Mouse (Mus musculus) midbrain, postnatal 0 days (tissue): ENCODE data around the gene Kmt5a. TPM values are rescaled to one million over a fixed set of nuclear protein-coding genes. Genes with fewer than 3 reads are reported as not detected.

ENCODE experiments used
- ATAC-seq: fragments of 200-750 bp; cut with Nextera tagmentation; 2 replicates; pipeline ENCODE4 v1.8.0; 2017; ENCODE audit warnings: moderate number of reproducible peaks, mild to moderate bottlenecking, moderate TSS enrichment, moderate library complexity; ENCODE audit not compliant: low FRiP score
- DNase-seq: peaks from one replicate; pipeline ENCODE4 v3.0.0-alpha.2; 2015; ENCODE audit warnings: low spot score
- H3K27ac ChIP-seq: fragments of 300-500 bp; sonication (generic); 2 replicates; pipeline ENCODE4 v1.5.1; 2014; ENCODE audit warnings: low read depth, mild to moderate bottlenecking, low read length, mixed read lengths
- H3K27me3 ChIP-seq: fragments of 300-500 bp; sonication (generic); 2 replicates; pipeline ENCODE4 v1.6.1; 2014; ENCODE audit warnings: low read length, control low read depth, mixed read lengths; ENCODE audit not compliant: insufficient read depth
- H3K36me3 ChIP-seq: fragments of 300-500 bp; sonication (generic); 2 replicates; pipeline ENCODE4 v1.6.1; 2014; ENCODE audit warnings: low read length, control low read depth, mixed read lengths; ENCODE audit not compliant: insufficient read depth
- H3K4me1 ChIP-seq: fragments of 300-500 bp; sonication (generic); 2 replicates; pipeline ENCODE4 v1.6.1; 2014; ENCODE audit warnings: mild to moderate bottlenecking, control low read depth, antibody characterized with exemption, low read length, mixed read lengths; ENCODE audit not compliant: insufficient read depth
- H3K4me2 ChIP-seq: fragments of 300-500 bp; sonication (generic); 2 replicates; pipeline ENCODE4 v1.6.1; 2014; ENCODE audit warnings: low read depth, mild to moderate bottlenecking, low read length, mixed read lengths; ENCODE audit not compliant: poor library complexity, severe bottlenecking
- H3K4me3 ChIP-seq: fragments of 300-500 bp; sonication (generic); 2 replicates; pipeline ENCODE4 v1.5.1; 2014; ENCODE audit warnings: low read depth, mild to moderate bottlenecking, low read length, moderate library complexity
- H3K9ac ChIP-seq: fragments of 300-500 bp; sonication (generic); replicated peaks from 2 replicates; pipeline ENCODE4 v1.6.1; 2014; ENCODE audit warnings: mild to moderate bottlenecking, low read length, moderate library complexity, mixed read lengths; ENCODE audit not compliant: poor library complexity, severe bottlenecking
- H3K9me3 ChIP-seq: fragments of 300-500 bp; sonication (generic); 2 replicates; pipeline ENCODE4 v1.6.1; 2016; ENCODE audit warnings: low read length, control low read depth
- CTCF ChIP-seq: IDR thresholded peaks from 2 replicates; pipeline ENCODE4 v1.5.1; 2016; ENCODE audit warnings: antibody characterized with exemption, mild to moderate bottlenecking
- WGBS: fragments of 180-500 bp; shearing (Covaris S2); extraction: QIAGEN DNeasy Blood & Tissue Kit; methylation state at CpG from one replicate; pipeline ENCODE4 v1.1.7; 2014; 5-methylcytosine and 5-hydroxymethylcytosine counted together
- polyA plus RNA-seq: library from polyadenylated mRNA; unstranded; fragments of >200 nt; fragmentation: Nextera tagmentation; extraction: Ambion mirVana; gene quantifications from 2 replicates; pipeline ENCODE4 v1.2.1, GENCODE M21; 2015
- total RNA-seq: library from RNA; depleted of rRNA; stranded (reverse); fragments of >200 nt; gene quantifications from 2 replicates; pipeline ENCODE4 v1.2.3, GENCODE M21; 2014

The Kmt5a gene
- total and polyA plus RNA-seq, 2 experiments from 2014 or later = 15.3 to 39.0 TPM

GRCm38 (mm10) chr5:124432398-124433012 lies 7.2 kb upstream of the Kmt5a start:
- Histone ChIP-seq H3K9ac (no peak overlapping the region), H3K9me3 (no peaks in the 10 kb centered on the region), H3K27me3 (no peaks in the 10 kb centered on the region), H3K4me2 (no peak overlapping the region), H3K4me1 (no peaks in the 10 kb centered on the region), H3K27ac (no peak overlapping the region), H3K36me3 (no peaks in the 10 kb centered on the region), H3K4me3 (no peak overlapping the region)
- no peak for ATAC-seq
- peak; percentile 77 for DNase-seq
- peak; percentile 86 for TF ChIP-seq CTCF

DNA sequence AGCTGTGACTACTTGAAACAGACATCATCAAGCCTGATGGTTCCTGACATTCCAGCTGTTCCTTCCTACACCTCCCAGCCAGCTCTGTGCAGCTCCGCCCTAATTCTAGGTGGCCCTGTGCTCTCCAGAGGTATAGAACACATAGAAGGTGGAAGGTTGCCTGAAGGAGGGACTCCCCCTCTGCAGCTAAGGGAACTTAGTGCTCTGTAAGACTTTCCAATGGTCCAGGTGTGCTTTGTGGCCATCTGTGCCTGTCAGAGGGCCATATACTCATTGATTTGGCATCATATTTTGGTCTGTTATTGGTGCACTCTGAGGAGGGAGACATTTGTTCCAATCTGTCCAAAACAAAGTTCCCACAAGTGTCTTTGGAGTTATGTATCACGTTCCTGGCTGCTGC lies 6.7 kb upstream of the Kmt5a start:
- no peak for ATAC-seq
- Histone ChIP-seq H3K9me3 (no peaks in the 10 kb centered on the region), H3K4me2 (no peak overlapping the region), H3K27ac (no peak overlapping the region), H3K27me3 (no peaks in the 10 kb centered on the region), H3K4me3 (no peak overlapping the region), H3K4me1 (no peaks in the 10 kb centered on the region), H3K9ac (no peak overlapping the region), H3K36me3 (no peaks in the 10 kb centered on the region)
- TF ChIP-seq CTCF = no peak
- DNase-seq = no peak
- WGBS = 86% methylated on average over 2 of the region's 2 CpGs

- Histone ChIP-seq H3K27ac (no peak overlapping the region), H3K4me2 (no peak overlapping the region), H3K4me3 (no peak overlapping the region), H3K27me3 (no peaks in the 10 kb centered on the region), H3K4me1 (0 out of 2 replicates have a peak, but pooled peaks cover 5% of the 10 kb centered on the region), H3K9ac (no peak overlapping the region), H3K9me3 (no peaks in the 10 kb centered on the region), H3K36me3 (no peaks in the 10 kb centered on the region)
- ATAC-seq (no peak), DNase-seq (no peak)
- WGBS = 88% methylated on average over 5 of the region's 5 CpGs
- TF ChIP-seq CTCF = peak; percentile 37
Observed at GRCm38 (mm10) chr5:124438229-124438628, 1.5 kb upstream of the Kmt5a start.

- TF ChIP-seq CTCF = no peak
- 67% methylated on average over 5 of the region's 5 CpGs for WGBS
Observed at GRCm38 (mm10) chr5:124438746-124439145, 984 bp upstream of the Kmt5a start.

DNA sequence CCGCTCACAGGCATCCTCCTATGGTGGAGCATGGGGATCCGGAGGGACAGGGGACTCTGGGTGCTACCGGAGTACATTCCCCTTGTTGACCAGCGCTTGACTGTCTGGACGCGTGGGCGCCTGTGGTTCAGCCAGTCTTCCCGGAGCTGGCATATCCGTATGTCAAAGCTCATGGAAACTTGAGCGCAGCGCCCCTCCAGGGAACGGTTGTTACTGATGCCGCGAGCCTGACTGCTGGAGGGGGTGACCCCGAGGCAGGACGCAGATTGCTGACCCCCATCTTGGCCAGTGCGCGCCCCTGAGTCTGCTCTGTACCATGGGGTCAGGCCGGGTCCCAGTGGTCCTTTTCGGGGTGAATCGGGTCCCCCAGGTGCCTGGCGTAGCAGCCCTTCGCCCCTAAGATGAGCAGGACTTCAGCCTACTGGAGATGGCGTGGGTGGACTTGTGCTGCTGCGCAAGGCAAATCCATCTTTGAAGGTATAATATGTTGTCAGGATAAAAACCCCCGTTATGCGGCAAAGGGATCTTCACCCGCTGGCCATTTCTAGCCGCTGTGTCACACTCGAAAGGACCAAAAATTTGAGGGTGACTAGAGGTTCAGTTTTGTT lies 468 bp downstream of the Kmt5a start:
- Histone ChIP-seq H3K4me1 (0 out of 2 replicates have a peak, but pooled peaks cover 5% of the 10 kb centered on the region), H3K36me3 (no peaks in the 10 kb centered on the region), H3K27ac (peak overlapping the region; percentile 49; the same call in 1 of the 2 replicates), H3K4me3 (peak overlapping the region; percentile 53), H3K4me2 (peak overlapping the region; percentile 92), H3K9ac (peak overlapping the region; percentile 66), H3K9me3 (no peaks in the 10 kb centered on the region), H3K27me3 (no peaks in the 10 kb centered on the region)
- TF ChIP-seq CTCF = peak; percentile 59
- DNase-seq = peak; percentile 74
- peak; percentile 64 for ATAC-seq
- 1% methylated on average over 30 of the region's 30 CpGs for WGBS

More at GRCm38 (mm10) chr5:124438746-124439145, 984 bp upstream of the Kmt5a start:
- H3K9me3 ChIP-seq = no peaks in the 10 kb centered on the region
- DNase-seq (no peak), ATAC-seq (no peak)
- no peaks in the 10 kb centered on the region for H3K27me3 ChIP-seq
- peak overlapping the region; percentile 92; the same call in 1 of the 2 replicates for H3K4me2 ChIP-seq
- 0 out of 2 replicates have a peak overlapping the region, but pooled peaks have one; percentile 53 for H3K4me3 ChIP-seq
- H3K27ac ChIP-seq = no peak overlapping the region
- H3K4me1 ChIP-seq = 0 out of 2 replicates have a peak, but pooled peaks cover 5% of the 10 kb centered on the region
- no peak overlapping the region for H3K9ac ChIP-seq
- no peaks in the 10 kb centered on the region for H3K36me3 ChIP-seq

DNA sequence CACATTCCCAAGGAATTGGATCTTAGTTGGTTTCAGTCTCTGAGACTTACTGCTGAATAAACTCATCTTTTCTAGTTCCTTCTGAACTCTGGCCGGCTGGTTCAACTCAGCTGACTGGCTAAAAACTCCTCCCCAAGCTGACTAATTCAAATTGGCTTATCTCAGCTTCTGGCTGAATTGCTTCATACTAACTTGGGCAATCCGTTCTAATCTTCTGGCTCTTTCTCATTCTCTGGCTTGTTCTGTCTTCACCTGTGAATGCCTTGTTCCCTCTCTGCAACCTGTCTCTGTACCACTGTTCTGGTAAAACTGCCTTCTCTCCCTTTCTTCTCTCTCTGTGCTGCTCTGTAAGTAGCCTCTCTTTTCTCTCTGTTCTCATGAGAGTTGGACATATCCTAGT lies 2.9 kb downstream of the Kmt5a start:
- no peak for ATAC-seq
- Histone ChIP-seq H3K27me3 (no peaks in the 10 kb centered on the region), H3K9ac (no peak overlapping the region), H3K4me3 (no peak overlapping the region), H3K27ac (no peak overlapping the region), H3K9me3 (no peaks in the 10 kb centered on the region), H3K4me1 (peaks cover 12% of the 10 kb centered on the region; the same call in 1 of the 2 replicates), H3K36me3 (peaks cover 3% of the 10 kb centered on the region; the same call in 1 of the 2 replicates), H3K4me2 (no peak overlapping the region)
- 88% methylated on average over 2 of the region's 2 CpGs for WGBS
- DNase-seq = no peak
- TF ChIP-seq CTCF = no peak
